Mouse (Mus musculus) lung, embryonic 15.5 days (tissue): ENCODE measurements at regions not wholly inside any gene's neighbourhood (a gene's known extent, or its start where the extent isn't known, plus 50 kb on each side); places are given as distances from the start of the nearest gene placed in this dataset.

Experiments used
- ATAC-seq: fragments of 200-750 bp; cut with Nextera tagmentation; 2 replicates; pipeline ENCODE4 v1.8.0; 2017; ENCODE audit warnings: moderate number of reproducible peaks, borderline replicate concordance; ENCODE audit not compliant: low FRiP score, low TSS enrichment; ENCODE audit errors: extremely low read depth
- H3K27ac ChIP-seq: fragments of 300-500 bp; sonication (generic); 2 replicates; pipeline ENCODE4 v1.5.1; 2015; ENCODE audit warnings: moderate library complexity, mild to moderate bottlenecking, inconsistent platforms
- H3K27me3 ChIP-seq: fragments of 300-500 bp; sonication (generic); 2 replicates; pipeline ENCODE4 v1.6.1; 2015; ENCODE audit warnings: inconsistent platforms
- H3K36me3 ChIP-seq: fragments of 300-500 bp; sonication (generic); 2 replicates; pipeline ENCODE4 v1.6.1; 2015; ENCODE audit warnings: inconsistent platforms
- H3K4me1 ChIP-seq: fragments of 300-500 bp; sonication (generic); 2 replicates; pipeline ENCODE4 v1.6.1; 2015; ENCODE audit warnings: inconsistent platforms
- H3K4me2 ChIP-seq: fragments of 300-500 bp; sonication (generic); 2 replicates; pipeline ENCODE4 v1.6.1; 2015; ENCODE audit warnings: inconsistent platforms, mild to moderate bottlenecking, moderate library complexity
- H3K4me3 ChIP-seq: fragments of 300-500 bp; sonication (generic); 2 replicates; pipeline ENCODE4 v1.5.1; 2015; ENCODE audit warnings: mild to moderate bottlenecking, inconsistent platforms
- H3K9ac ChIP-seq: fragments of 300-500 bp; sonication (generic); 2 replicates; pipeline ENCODE4 v1.6.1; 2015; ENCODE audit warnings: inconsistent platforms
- H3K9me3 ChIP-seq: fragments of 300-500 bp; sonication (generic); 2 replicates; pipeline ENCODE4 v1.6.1; 2016; ENCODE audit warnings: inconsistent platforms
- WGBS: fragments of 180-500 bp; shearing (Covaris S2); methylation state at CpG from one replicate; pipeline ENCODE4 v1.1.7; 2015; 5-methylcytosine and 5-hydroxymethylcytosine counted together

DNA sequence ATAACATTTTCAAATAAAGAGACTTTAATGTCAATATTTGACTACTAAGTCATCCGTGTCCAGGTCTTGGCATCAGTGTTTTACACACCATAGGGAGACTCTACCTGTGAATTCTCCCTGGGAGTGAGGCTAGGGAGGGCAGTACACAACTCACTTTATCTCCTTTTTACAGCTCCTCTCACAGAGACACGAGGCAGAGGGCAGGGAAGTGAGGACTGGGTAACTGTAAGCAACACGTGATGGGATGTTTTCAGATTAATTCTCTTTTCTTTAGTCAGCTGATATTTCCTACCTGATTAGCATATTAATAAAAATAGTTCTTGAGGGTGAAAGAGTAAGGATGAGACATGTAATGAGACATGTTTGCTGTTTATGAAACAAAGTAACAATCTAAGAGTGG is 51.8 kb upstream of the Cdkn2b start:
- Histone ChIP-seq H3K9ac (no peak overlapping the region), H3K27me3 (no peaks in the 10 kb centered on the region), H3K27ac (no peak overlapping the region), H3K4me3 (no peak overlapping the region), H3K36me3 (no peaks in the 10 kb centered on the region), H3K9me3 (no peaks in the 10 kb centered on the region), H3K4me1 (0 out of 2 replicates have a peak, but pooled peaks cover 3% of the 10 kb centered on the region), H3K4me2 (no peak overlapping the region)
- no peak for ATAC-seq
- WGBS: 31% methylated on average over 3 of the region's 3 CpGs

GRCm38 (mm10) chr4:89361316-89361715 is 50.5 kb upstream of the Cdkn2b start:
- Histone ChIP-seq H3K9me3 (no peaks in the 10 kb centered on the region), H3K36me3 (no peaks in the 10 kb centered on the region), H3K4me1 (0 out of 2 replicates have a peak, but pooled peaks cover 3% of the 10 kb centered on the region), H3K27me3 (no peaks in the 10 kb centered on the region), H3K27ac (no peak overlapping the region), H3K4me2 (no peak overlapping the region), H3K4me3 (no peak overlapping the region), H3K9ac (no peak overlapping the region)
- ATAC-seq: no peak
- WGBS: 86% methylated on average over 7 of the region's 7 CpGs
